Mouse (Mus musculus) skeletal muscle tissue, adult 2 months (tissue): ENCODE measurements around the gene Wdr37.

Source experiments
- DNase-seq: peaks from one replicate; pipeline ENCODE4 v3.0.0-alpha.2; 2012; ENCODE audit warnings: low read depth, low spot score

Wdr37 gene

DNA sequence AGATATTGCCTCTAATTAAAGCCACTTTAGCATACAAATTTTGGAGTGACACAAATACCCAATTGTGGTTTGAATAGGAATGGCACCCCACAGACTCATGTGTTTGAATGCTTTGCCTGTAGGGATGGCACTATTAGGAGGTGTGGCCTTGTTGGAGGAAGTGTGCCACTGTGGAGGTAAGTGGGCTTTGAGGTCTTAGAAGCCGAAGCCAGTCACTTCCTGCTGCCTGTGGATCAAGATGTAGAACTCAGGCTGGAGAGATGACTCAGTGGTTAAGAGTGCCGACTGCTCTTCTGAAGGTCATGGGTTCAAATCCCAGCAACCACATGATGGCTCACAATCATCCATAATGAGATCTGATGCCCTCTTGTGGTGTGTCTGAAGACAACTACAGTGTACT is 30.8 kb downstream of the Wdr37 start:
- no peak for DNase-seq

DNA sequence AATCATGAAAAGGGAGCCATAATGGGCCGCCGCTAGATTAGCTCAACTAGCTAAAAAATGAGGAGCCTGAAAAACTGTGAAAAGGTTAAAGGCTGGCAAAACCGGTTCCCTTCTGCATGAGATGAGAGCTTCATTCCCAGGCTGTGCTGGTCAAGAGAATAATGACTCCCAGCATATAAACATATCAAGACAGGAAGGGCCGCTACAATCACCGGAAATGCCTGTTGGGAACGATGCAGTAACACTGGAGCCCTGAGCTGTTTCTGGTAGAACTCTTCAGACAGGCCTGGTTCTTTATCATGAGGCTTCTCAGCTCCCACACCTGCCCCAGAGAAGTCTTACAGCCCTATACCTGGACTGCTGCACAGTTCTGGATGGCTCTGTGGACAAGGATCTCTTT is 31.8 kb downstream of the Wdr37 start:
- DNase-seq, result peak; percentile 12

DNA sequence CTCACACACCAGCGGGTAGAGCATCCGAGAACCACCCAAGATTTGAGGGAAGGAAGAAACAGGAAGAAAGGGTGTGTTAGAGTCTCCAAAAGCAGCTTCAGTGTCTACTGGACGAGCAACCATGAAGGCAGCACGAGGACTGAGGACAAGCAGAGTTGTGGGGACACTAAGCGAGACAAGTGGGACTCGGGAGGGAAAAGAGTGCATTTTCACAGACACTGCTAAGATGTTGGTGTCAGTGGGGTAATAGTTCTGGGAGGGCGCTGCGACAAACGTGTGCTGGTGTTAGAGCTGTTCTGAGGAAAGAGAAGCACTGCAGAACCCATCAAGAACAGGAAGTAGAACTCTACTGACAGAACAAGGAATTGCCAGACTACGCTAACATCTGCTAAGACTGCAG is 32.6 kb downstream of the Wdr37 start:
- DNase-seq, result no peak

DNA sequence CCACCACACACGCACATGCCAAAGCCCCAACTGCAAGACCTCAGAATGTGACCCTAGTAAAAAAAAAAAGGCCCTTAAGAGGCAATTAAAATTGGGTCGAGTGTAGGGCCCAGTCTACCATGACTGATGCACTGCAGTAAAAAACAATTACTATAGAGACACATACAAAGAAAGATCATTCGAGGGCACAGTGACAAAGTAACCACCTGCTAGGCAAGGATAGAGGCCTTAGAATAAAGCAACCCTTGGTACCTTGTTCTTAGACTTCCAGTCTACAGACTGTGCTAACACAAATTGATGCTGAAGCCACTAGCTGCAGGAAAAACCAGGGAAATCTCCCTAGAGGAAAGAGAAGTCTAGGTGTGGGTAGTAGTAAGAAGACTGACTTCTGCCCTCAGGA is 33.3 kb downstream of the Wdr37 start:
- no peak for DNase-seq

DNA sequence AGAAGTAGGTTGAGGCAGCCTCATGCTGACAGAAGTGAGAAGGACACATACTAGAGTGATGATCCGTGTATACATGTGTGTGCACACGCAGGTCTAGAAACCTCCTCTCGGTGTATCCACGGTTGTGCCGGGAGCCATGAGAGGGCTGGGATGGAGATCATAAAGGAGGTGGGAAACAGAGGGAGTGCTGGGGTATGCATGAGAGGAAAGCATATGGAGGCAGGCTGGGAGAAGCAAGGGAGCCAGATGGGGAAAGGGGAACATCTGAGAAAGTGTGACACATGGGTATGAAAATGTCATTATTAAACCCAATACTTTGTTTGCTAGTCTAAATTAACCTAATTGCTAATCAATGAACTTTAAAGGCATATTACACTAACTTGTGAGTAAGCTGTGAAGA is 37.1 kb downstream of the Wdr37 start:
- no peak for DNase-seq

DNA sequence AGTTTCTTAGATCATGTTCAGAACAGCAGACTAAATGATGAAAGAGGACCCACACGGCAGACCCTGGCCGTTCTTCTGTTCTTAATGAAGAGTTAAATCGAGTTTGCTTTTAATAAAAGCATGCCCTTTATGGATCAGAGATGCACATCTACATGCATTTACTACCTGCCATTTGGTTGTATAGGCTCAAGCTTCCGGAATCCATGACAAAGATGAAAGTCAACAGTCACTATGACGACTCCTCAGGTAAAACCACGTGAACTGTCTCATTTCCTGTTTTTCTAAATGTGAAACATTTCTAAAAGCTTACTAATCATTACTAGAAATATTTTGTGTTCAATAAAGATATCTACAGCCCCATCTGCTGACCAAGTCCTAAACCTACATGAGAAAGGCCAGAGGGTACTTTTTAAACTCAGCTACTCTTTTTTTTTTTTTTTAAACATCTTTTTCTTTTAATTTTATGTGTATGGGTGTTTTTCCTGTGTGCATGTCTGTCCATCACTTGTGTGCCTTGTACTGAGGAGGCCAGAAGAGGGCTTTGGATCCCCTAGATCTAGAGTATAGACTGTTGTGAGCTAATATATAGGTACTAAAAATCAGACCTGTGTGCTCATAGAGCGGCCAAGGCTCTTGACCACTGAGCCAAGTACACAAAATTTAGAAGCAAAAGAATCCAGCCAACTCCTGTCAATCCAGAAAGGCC is 40.0 kb downstream of the Wdr37 start:
- DNase-seq, result no peak

DNA sequence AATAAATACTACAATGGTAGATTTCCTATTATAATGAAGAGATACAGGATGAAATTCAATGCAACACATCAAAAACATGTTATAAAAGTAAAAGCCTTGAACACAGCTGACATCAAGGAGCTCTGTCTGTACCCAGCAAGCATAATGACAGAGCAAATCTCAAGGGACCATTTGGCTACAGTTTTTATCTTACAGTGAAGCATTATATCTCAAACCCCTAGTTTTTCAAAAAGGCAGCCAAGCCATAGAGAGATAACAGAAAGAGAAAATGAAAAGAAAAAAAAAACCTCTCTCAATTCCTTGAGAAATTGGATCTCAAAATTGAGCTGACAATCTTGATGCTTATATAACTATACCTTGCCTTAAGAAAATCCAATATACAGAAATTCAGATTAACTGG is 41.0 kb downstream of the Wdr37 start:
- no peak for DNase-seq

DNA sequence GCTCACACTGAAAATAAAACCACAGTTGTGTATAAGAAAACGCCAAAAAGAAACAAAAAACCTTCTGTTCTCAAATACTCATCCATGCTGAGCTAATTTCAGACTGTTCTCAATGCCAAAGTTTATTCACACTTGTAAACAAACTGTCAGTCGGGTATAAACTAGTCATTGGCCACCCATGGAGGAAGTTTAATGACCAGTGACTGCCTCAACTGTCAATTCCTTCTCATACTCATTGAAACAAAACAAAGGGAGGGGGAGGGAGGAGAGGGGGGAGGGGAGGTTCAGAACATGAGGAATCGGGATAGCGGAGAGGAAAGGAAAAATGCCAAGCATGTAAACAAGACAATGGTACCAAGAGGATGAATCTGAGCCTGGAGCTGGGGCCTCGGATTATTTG is 41.9 kb downstream of the Wdr37 start:
- DNase-seq, result no peak

DNA sequence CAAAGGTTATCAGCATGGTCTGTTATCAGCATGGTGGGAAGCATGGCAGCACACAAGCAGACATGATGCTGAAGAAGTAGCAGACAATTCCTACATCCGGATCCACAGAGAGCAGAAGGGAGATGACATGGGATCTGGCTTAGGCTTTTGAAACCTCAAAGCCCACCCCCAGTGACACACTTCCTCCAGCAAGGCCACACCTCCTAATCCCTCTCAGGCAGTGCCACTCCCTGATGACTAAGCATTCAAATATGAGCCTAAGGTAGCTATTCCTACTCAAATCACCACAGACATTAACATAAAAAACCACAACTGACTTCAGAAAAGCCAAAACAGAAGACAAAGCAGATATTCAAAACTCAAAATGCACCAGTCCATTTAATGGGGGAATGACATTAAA is 42.8 kb downstream of the Wdr37 start:
- DNase-seq, result no peak

DNA sequence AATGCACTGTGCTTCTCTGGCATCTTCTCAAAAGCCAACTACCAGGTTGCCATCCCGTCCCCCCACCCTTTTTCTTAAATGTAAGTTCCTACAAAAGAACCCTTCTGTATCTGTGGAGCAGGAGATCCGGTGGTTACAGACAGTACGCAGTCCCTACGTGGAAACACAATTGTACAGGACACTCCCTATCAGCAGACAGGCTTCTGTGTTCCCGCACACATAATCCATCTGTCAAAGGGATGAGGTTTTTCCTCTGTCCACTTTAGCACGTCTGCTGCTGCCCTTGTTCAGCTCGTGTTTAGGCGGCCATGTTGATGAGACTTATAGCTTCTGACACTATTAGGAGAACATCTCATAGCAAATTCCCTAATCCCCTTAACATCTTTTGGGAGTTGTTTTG is 48.2 kb downstream of the Wdr37 start:
- DNase-seq, result no peak

DNA sequence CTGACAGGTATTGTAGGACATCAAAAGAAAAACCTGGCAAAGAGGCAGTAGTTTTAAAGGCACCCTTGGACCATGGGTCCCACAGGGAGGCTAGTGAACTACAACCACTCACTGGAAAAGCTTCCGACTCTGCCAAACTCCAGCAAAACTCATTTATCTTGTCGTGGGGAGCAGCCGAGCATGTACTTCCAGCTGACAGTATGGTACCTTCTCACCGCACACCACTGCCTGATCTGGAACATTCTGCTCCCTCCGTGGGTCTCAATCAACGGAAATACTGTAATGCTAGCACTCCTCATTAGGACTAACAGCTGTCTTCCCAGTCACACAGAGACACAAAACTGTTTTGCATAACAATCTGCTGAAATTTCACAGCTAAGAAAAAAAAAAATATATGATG is 48.6 kb downstream of the Wdr37 start:
- no peak for DNase-seq

DNA sequence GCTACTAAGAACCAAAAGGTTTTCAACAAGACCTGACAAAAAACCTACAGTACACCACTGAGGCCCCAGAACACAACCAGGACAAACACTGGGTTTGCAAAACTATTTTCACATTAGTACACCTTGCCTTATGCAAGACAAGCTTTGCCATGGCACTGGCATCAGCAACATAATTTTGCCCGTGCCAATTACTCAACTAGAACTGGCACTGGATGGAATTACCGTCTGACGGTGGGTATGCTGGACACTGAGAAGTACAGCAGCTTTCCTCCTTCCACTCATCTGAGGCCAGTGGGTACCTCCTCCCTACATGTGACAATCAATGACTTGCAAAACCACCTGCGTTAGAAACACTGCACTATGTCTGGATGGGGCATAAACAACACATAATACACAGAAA is 49.5 kb downstream of the Wdr37 start:
- DNase-seq, result no peak

DNA sequence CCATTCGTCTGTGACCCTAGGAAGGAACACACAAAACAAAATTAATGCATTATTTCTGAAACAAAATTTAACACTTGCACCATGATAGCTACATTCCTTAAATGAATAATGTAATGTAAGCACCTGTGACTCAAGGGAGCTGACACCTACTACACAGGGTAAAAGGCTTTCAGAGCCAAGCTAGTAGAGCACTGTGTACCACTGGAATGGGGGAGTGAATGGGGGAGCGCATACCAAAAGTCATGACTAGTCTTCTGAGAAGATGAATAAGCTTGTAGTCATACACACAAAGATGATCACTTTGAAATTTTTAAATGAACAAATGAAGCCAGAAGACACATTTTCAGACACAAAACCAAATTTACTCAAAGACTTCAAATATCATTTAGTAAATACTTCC is 65.8 kb downstream of the Wdr37 start:
- DNase-seq, result no peak

DNA sequence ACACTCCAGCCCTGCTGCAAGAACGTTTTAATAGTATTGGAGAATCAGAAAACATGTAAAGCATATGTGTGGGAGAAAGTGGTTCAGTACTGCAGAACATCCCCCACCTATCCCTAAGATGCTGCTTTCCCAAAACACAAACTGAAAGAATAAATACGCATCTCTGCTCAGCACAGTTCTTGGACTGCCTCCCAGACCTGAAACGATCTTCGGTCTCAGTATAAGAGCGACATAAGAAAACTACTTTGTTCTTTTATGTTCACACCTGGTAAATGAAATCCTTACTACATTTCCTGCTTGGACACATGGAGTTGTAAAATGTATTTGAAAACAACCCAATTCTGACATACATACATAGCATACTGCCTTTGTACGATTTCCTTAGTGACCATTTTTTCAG is 71.1 kb downstream of the Wdr37 start:
- DNase-seq, result no peak

DNA sequence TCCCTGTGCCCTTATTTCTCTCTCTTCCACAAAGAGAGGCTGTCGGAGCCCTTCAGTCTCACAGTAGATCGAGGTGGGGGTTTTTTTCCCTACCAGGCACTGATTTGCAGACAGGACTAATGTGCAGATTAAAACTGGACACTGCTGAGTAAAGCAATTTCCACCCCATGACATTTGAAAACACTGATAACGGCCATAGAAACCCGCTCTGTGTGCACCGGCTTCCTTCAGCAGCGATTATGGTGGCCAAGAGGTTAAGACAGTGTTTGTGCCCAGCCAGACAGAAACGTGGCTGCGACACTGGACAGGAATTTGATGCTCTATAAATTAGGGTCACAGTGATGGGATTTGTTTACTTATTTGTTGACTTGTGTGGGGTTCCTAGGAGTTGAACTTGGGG is 78.5 kb downstream of the Wdr37 start:
- no peak for DNase-seq

DNA sequence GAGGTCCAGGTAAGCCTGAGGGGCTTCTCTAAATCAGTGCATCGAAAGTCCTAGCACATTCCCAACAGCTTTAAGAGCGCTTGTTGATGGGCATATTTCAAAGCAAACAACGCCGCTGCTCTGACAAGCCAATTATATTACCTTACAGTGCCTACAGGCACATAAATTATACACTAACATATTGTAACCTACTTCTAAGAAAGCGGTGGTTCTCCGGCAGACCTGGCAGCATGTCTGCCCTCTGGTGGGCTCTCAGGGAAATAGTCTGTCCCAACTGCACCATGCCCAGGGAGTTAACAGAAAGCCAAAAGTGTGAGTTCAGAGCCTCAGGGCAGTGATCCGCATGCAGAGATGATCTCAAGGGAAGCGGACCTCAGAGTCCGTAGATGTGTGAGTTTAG is 86.5 kb downstream of the Wdr37 start:
- DNase-seq, result no peak

DNA sequence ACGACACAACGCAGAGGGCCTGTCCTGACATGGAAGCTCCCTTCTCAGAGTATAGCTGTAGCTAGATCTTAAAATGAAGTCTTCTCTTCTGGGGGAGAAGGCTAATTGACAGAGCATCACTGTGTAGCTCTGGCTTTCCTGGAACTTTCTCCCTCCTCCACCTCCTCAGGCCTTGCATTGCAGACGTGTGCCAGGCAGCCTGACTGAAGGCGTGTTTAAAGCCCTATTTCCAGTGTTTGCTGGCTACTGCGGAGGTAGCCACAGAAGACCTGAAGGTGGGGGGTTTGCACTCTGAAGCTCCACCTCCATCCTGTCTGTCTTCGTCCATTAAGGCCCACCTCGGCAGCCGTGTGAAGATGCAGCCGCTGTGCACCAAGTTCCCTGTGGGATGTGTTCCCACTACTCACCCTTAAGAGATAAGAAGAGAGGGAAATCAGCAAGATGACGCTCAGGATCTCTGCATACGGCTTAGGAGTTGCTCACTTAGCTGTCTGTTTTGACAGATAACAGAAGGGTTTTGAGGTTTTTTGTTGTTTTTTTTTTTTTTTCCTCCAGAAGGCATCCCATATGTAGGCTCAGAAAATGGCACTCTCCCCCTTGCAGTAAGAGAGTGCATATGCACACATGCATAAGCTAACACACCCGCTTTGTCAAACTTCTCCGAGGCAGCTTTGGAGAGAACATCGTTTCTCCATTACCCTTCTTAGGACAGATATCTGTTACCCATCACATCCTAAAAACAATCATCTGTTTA is 87.2 kb downstream of the Wdr37 start:
- no peak for DNase-seq

DNA sequence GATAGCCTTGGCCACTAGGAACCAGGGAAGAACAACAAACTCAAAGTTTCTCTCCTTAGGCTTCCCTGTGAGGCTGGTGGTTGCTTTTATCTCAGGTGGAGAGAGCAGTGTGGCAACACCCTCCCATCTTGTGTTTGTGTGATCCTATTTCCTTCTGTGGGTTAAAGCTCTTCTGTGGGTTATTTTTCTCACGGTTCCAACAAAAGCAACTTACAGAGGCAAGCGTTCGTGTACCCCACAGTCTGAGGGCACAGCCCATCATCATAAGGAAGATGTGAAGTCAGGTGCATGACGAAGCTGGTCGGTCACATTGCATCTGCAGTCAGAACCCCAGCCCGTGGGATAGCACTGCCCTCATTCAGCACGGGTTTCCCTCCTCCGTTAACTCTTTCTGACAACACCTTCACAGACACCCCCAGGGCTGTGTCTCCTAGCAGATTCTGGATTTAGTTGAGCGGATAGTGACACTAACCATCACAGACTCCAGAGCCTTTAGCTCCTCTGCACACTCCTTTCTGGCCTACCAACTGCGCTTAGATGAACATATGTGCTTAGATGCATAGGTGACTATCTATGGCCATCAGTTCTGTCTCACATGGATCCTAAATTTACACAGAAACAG is 87.9 kb downstream of the Wdr37 start:
- no peak for DNase-seq

DNA sequence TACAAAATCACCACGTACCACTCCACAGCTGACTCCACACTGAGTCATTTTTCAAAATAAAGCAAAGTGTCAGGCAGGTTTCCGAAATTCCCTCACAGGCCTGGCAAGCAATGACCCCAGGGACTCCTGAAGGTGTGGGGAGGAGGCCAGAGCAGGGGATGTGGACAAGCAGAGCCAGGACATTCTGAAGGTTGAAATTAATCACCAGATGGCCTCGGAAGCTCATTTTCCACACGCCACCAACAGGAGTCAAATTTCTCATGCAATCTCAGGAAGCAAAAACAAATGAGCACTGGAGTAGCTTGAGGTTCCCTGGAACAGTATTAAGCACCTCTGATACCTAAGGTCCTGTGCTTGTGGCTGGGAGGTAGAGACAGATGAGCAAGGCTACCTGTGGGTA is 89.1 kb downstream of the Wdr37 start:
- DNase-seq, result no peak

DNA sequence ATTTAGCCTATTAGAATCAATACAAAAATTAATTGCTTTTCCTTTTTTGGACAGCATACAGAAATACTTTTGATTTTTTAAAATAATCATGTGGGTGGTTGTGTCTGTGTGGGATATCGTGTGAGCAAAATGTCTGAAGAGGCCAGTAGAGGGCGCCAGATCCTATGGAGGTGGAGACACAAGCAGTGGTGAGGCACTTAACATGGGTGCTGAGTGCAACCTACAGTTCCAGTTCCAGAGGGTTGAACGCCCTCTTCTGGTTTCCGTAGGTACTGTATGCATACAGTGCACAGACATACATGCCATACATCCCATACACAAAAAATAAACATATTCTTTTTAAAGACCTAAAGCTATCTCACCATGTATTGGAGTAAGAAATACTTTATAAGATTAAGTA is 91.3 kb downstream of the Wdr37 start:
- DNase-seq, result peak; percentile 10

DNA sequence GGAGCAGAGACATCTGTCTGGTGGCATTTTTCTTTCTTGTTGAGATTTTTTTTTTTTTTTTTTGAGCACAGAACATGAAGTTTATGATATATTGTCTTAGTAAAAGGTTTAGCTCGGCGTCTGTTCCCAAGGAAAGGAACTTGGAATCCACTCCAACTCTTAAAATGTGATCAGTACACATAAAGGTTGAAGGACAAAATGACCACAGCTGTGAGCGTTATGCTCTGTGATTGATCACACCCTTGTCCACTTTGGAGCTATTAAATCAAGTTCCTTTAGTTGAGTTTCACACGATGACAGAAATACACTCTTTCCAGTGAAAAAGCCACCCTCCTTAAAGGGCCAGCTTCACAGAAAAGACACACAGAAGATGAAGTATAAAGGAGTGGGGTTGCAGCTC is 101.1 kb downstream of the Wdr37 start:
- DNase-seq, result no peak

DNA sequence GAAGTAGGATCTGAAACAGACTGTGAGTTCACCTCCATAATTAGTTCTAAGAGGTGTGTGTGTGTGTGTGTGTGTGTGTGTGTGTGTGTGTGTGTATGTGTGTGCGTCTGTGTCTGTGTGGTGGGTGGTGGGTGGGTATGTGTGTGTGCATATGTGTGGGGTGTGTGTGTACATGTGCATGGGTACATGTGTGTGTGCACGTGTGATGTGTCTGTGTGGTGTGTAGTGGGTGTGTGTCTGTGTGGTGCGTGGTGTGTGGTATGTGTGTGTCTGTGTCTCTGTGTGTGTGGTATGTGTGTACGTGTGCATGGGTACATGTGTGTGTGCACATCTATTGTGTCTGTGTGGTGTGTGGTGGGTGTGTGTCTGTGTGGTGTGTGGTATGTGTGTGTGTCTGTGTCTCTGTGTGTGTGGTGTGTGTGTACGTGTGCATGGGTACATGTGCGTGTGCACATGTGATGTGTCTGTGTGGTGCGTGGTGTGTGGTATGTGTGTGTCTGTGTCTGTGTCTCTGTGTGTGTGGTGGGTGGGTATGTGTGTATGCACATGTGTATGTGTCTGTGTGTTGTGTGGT is 102.0 kb downstream of the Wdr37 start:
- DNase-seq, result no peak

DNA sequence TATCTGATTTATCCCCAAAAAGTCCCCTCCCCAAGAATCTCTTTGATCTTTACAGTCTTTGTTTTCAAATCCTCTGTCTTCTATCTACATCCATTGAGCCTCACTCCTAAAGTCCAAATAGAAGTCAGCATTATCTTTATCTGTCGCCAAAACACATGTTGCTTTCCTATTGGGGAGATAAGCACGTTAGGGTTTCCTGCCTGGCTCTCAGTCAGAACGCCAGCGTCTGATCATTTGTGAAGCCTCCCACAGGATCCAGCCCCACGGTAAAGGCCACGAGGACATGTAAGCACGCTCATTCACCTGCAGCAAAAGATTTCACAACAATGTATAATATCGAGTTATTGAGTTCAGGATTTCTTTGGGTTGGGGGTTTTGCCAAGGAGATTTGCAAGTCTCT is 110.8 kb downstream of the Wdr37 start:
- no peak for DNase-seq
